Mouse (Mus musculus): ENCODE results near the gene Tmem11. TPM values are rescaled to one million over a fixed set of nuclear protein-coding genes. Genes with fewer than 3 reads are reported as not detected.

The Tmem11 gene
- polyA plus RNA-seq, 1 experiment from 2014 or later, result 67.8 TPM

DNA sequence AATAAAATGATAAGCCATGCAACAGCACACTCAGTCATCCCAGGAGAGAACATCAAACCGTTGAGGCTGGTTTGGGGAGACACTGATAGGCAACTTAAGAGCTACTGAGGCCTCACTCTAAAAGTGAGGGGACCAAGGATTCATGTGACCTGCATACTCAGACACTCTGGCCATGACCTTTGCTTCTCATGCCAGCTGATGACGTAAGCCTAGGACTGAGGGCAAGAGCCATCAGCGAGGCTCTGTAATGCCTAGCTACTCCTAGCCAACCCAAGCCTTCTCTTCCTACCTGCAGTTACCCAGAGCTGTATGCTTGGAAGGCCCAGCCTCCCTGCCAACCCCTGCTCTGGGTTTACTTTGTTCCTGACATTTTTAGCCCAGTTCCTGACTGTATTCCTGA lies 17.1 kb downstream of the Tmem11 start:
- H3K36me3 ChIP-seq (ENCODE audit: control insufficient read depth, insufficient read depth, low read length), result peaks cover 68% of the 10 kb centered on the region
- WGBS, result 92% methylated on average over 3 of the region's 3 CpGs

GRCm38 (mm10) chr11:60856587-60856986 lies 22.5 kb downstream of the Tmem11 start:
- H3K36me3 ChIP-seq (ENCODE audit: control insufficient read depth, insufficient read depth, low read length), result peaks cover 78% of the 10 kb centered on the region
- H3K9me3 ChIP-seq (replicated peaks; ENCODE audit: control insufficient read depth, low read length), result no peaks in the 10 kb centered on the region
- H3K9ac ChIP-seq (ENCODE audit: low read length), result no peak overlapping the region
- H3K27me3 ChIP-seq (replicated peaks; ENCODE audit: control insufficient read depth, insufficient read depth, low read length), result no peaks in the 10 kb centered on the region
- DNase-seq (ENCODE audit: low spot score) (no peak), ATAC-seq (no peak)
- no peak overlapping the region for H3K27ac ChIP-seq (ENCODE audit: low read depth, low read length)
- H3K4me3 ChIP-seq (ENCODE audit: low read depth, low read length), result no peak overlapping the region
- no peak overlapping the region for H3K4me2 ChIP-seq (ENCODE audit: low read length)
- no peaks in the 10 kb centered on the region for H3K4me1 ChIP-seq (ENCODE audit: control insufficient read depth, insufficient read depth, low read length)
- WGBS, result 92% methylated on average over 3 of the region's 3 CpGs

More for the DNA sequence above, 17.1 kb downstream of the Tmem11 start:
- no peak overlapping the region for H3K27ac ChIP-seq (ENCODE audit: low read depth, low read length)
- ATAC-seq (no peak), DNase-seq (ENCODE audit: low spot score) (no peak)
- no peaks in the 10 kb centered on the region for H3K9me3 ChIP-seq (replicated peaks; ENCODE audit: control insufficient read depth, low read length)
- no peak overlapping the region for H3K9ac ChIP-seq (ENCODE audit: low read length)
- no peak overlapping the region for H3K4me3 ChIP-seq (ENCODE audit: low read depth, low read length)
- H3K4me2 ChIP-seq (ENCODE audit: low read length), result no peak overlapping the region
- no peaks in the 10 kb centered on the region for H3K27me3 ChIP-seq (replicated peaks; ENCODE audit: control insufficient read depth, insufficient read depth, low read length)
- H3K4me1 ChIP-seq (ENCODE audit: control insufficient read depth, insufficient read depth, low read length), result no peaks in the 10 kb centered on the region

- peaks cover 21% of the 10 kb centered on the region; the same call in 1 of the 2 replicates for H3K36me3 ChIP-seq (ENCODE audit: control insufficient read depth, insufficient read depth, low read length)
- no peak overlapping the region for H3K4me3 ChIP-seq (ENCODE audit: low read depth, low read length)
- H3K9me3 ChIP-seq (replicated peaks; ENCODE audit: control insufficient read depth, low read length), result no peaks in the 10 kb centered on the region
- H3K9ac ChIP-seq (ENCODE audit: low read length), result no peak overlapping the region
- WGBS, result 89% methylated on average over 5 of the region's 5 CpGs
- no peak for ATAC-seq
- H3K27ac ChIP-seq (ENCODE audit: low read depth, low read length), result no peak overlapping the region
- H3K27me3 ChIP-seq (replicated peaks; ENCODE audit: control insufficient read depth, insufficient read depth, low read length), result no peaks in the 10 kb centered on the region
- no peak overlapping the region for H3K4me2 ChIP-seq (ENCODE audit: low read length)
- DNase-seq (ENCODE audit: low spot score), result no peak
- no peaks in the 10 kb centered on the region for H3K4me1 ChIP-seq (ENCODE audit: control insufficient read depth, insufficient read depth, low read length)
Observed at GRCm38 (mm10) chr11:60845415-60845814, 33.7 kb downstream of the Tmem11 start.

GRCm38 (mm10) chr11:60843412-60843811 lies 35.7 kb downstream of the Tmem11 start:
- Histone ChIP-seq H3K27ac (ENCODE audit: low read depth, low read length) (no peak overlapping the region), H3K4me1 (ENCODE audit: control insufficient read depth, insufficient read depth, low read length) (no peaks in the 10 kb centered on the region), H3K4me2 (ENCODE audit: low read length) (no peak overlapping the region), H3K9me3 (replicated peaks; ENCODE audit: control insufficient read depth, low read length) (no peaks in the 10 kb centered on the region), H3K4me3 (ENCODE audit: low read depth, low read length) (no peak overlapping the region), H3K27me3 (replicated peaks; ENCODE audit: control insufficient read depth, insufficient read depth, low read length) (no peaks in the 10 kb centered on the region), H3K36me3 (ENCODE audit: control insufficient read depth, insufficient read depth, low read length) (peaks cover 11% of the 10 kb centered on the region; the same call in 1 of the 2 replicates), H3K9ac (ENCODE audit: low read length) (no peak overlapping the region)
- ATAC-seq (no peak), DNase-seq (ENCODE audit: low spot score) (no peak)
- 92% methylated on average over 5 of the region's 5 CpGs for WGBS

- ATAC-seq, result no peak
- H3K9me3 ChIP-seq (replicated peaks; ENCODE audit: control insufficient read depth, low read length), result no peaks in the 10 kb centered on the region
- no peaks in the 10 kb centered on the region for H3K27me3 ChIP-seq (replicated peaks; ENCODE audit: control insufficient read depth, insufficient read depth, low read length)
- H3K36me3 ChIP-seq (ENCODE audit: control insufficient read depth, insufficient read depth, low read length), result peaks cover 8% of the 10 kb centered on the region; the same call in 1 of the 2 replicates
- H3K27ac ChIP-seq (ENCODE audit: low read depth, low read length), result no peak overlapping the region
- no peak for DNase-seq (ENCODE audit: low spot score)
- no peak overlapping the region for H3K9ac ChIP-seq (ENCODE audit: low read length)
- 76% methylated on average over 12 of the region's 12 CpGs for WGBS
- no peak overlapping the region for H3K4me2 ChIP-seq (ENCODE audit: low read length)
- H3K4me1 ChIP-seq (ENCODE audit: control insufficient read depth, insufficient read depth, low read length), result no peaks in the 10 kb centered on the region
- H3K4me3 ChIP-seq (ENCODE audit: low read depth, low read length), result no peak overlapping the region
Observed at GRCm38 (mm10) chr11:60841467-60842200, 37.4 kb downstream of the Tmem11 start.

DNA sequence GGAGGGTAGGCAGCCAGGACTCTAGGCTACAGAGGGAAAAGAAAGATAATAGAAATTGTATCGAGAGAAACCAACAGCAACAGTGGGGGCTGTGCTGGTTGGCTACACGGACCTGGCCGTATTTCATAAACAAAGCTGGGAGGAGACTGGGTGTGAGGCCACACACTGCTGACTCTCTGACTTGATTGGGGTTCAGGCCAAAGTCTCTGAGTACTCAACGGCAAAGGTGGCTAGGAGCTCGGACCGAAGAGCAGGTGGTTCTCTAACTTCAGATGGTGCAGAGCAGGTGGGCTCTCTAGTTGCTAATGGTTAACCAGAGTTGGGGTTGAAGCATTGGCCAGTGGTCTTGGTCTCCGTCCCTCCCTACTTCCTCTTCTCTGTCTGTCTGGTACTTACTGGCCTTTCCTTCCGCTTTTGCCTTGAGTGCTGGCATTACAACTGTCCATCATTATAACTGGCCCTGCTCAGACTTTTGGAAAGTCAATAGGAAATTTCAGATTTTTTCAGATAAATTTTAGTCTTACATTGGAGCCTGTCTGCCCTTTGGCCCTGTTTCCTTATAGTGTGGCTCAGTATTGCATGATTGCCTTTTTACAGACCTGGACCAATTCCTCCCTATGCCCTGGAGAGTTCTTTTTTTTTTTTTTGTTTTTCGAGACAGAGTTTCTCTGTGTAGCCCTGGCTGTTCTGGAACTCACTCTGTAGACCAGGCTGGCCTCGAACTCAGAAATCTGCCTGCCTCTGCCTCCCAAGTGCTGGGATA lies 41.2 kb downstream of the Tmem11 start:
- no peaks in the 10 kb centered on the region for H3K36me3 ChIP-seq (ENCODE audit: control insufficient read depth, insufficient read depth, low read length)
- WGBS, result 91% methylated on average over 10 of the region's 10 CpGs
- no peak overlapping the region for H3K4me3 ChIP-seq (ENCODE audit: low read depth, low read length)
- no peak overlapping the region for H3K4me2 ChIP-seq (ENCODE audit: low read length)
- H3K27ac ChIP-seq (ENCODE audit: low read depth, low read length), result no peak overlapping the region
- no peaks in the 10 kb centered on the region for H3K4me1 ChIP-seq (ENCODE audit: control insufficient read depth, insufficient read depth, low read length)
- no peaks in the 10 kb centered on the region for H3K9me3 ChIP-seq (replicated peaks; ENCODE audit: control insufficient read depth, low read length)
- H3K9ac ChIP-seq (ENCODE audit: low read length), result no peak overlapping the region
- no peaks in the 10 kb centered on the region for H3K27me3 ChIP-seq (replicated peaks; ENCODE audit: control insufficient read depth, insufficient read depth, low read length)
- DNase-seq (ENCODE audit: low spot score) (no peak), ATAC-seq (no peak)

GRCm38 (mm10) chr11:60836897-60837296 lies 42.2 kb downstream of the Tmem11 start:
- ATAC-seq (no peak), DNase-seq (ENCODE audit: low spot score) (no peak)
- Histone ChIP-seq H3K27me3 (replicated peaks; ENCODE audit: control insufficient read depth, insufficient read depth, low read length) (no peaks in the 10 kb centered on the region), H3K27ac (ENCODE audit: low read depth, low read length) (no peak overlapping the region), H3K9me3 (replicated peaks; ENCODE audit: control insufficient read depth, low read length) (no peaks in the 10 kb centered on the region), H3K4me3 (ENCODE audit: low read depth, low read length) (no peak overlapping the region), H3K4me1 (ENCODE audit: control insufficient read depth, insufficient read depth, low read length) (no peaks in the 10 kb centered on the region), H3K4me2 (ENCODE audit: low read length) (no peak overlapping the region), H3K36me3 (ENCODE audit: control insufficient read depth, insufficient read depth, low read length) (no peaks in the 10 kb centered on the region), H3K9ac (ENCODE audit: low read length) (no peak overlapping the region)
- WGBS, result 94% methylated on average over 6 of the region's 6 CpGs

GRCm38 (mm10) chr11:60830433-60831052 lies 48.5 kb downstream of the Tmem11 start, which contains the start of gene Dhrs7b:
TSS of gene Dhrs7b (plus strand) at chr11:60830631.
- no peaks in the 10 kb centered on the region for H3K36me3 ChIP-seq (ENCODE audit: control insufficient read depth, insufficient read depth, low read length)
- H3K4me2 ChIP-seq (ENCODE audit: low read length), result peak within 1 kb of the TSS; percentile 81
- no peaks in the 10 kb centered on the region for H3K27me3 ChIP-seq (replicated peaks; ENCODE audit: control insufficient read depth, insufficient read depth, low read length)
- H3K9me3 ChIP-seq (replicated peaks; ENCODE audit: control insufficient read depth, low read length), result no peaks in the 10 kb centered on the region
- H3K4me3 ChIP-seq (ENCODE audit: low read depth, low read length), result peak within 1 kb of the TSS; percentile 66
- peak; percentile 98 for ATAC-seq
- DNase-seq (ENCODE audit: low spot score), result peak; percentile 97
- WGBS, result under 1% methylated on average over 34 of the region's 34 CpGs
- H3K27ac ChIP-seq (ENCODE audit: low read depth, low read length), result peak within 1 kb of the TSS; percentile 65
- peaks cover 5% of the 10 kb centered on the region; the same call in 1 of the 2 replicates for H3K4me1 ChIP-seq (ENCODE audit: control insufficient read depth, insufficient read depth, low read length)
- peak within 1 kb of the TSS; percentile 81 for H3K9ac ChIP-seq (ENCODE audit: low read length)
